ENCODE assay signal across 23 mouse cellular contexts in genomic region chr3:128206948-128207347, GRCm38 (mm10).
DNase-seq lines count a peak whose midpoint lies in the region; ATAC-seq and TF ChIP-seq lines count a peak whose summit lies in the region.
"Had no signal": no experiment of that assay in that cellular context is flagged by ENCODE, and none has a peak within 500 bp of the region (broad histone marks: within the 10 kb centered on the region; RNA-seq: fewer than 3 reads in every experiment).

No protein-coding gene starts in this region.

- H3K36me3 ChIP-seq in kidney, adult 2 months (ENCODE audit: control insufficient read depth, insufficient read depth, low read length): no peaks in the 10 kb centered on the region
- H3K36me3 ChIP-seq in midbrain, postnatal 0 days (ENCODE audit: insufficient read depth, low read length): no peaks in the 10 kb centered on the region
- H3K36me3 ChIP-seq in midbrain, embryonic 10.5 days: no peaks in the 10 kb centered on the region
- H3K36me3 ChIP-seq: embryonic facial prominence, embryonic 12.5 days had no signal

- H3K4me1 ChIP-seq in kidney, adult 2 months (ENCODE audit: control insufficient read depth, insufficient read depth, low read length): peaks cover 5% of the 10 kb centered on the region; the same call in 1 of the 2 replicates
- H3K4me1 ChIP-seq in midbrain, postnatal 0 days (ENCODE audit: insufficient read depth, low read length): no peaks in the 10 kb centered on the region
- peaks cover 8% of the 10 kb centered on the region for H3K4me1 ChIP-seq in midbrain, embryonic 10.5 days
- H3K4me1 ChIP-seq: embryonic facial prominence, embryonic 12.5 days had no signal

- WGBS in kidney, adult 2 months: 58% methylated on average over 3 of the region's 3 CpGs
- 48% methylated on average over 3 of the region's 3 CpGs for WGBS in midbrain, postnatal 0 days
- 49% methylated on average over 3 of the region's 3 CpGs for whole genome bisulfite sequencing in midbrain, embryonic 10.5 days

- ATAC-seq in midbrain, postnatal 0 days (ENCODE audit: low FRiP score): no peak
- ATAC-seq: forebrain, embryonic 13.5 days; hindbrain, embryonic 16.5 days had no signal

- no peaks in the 10 kb centered on the region for H3K27me3 ChIP-seq in kidney, adult 2 months (replicated peaks; ENCODE audit: control insufficient read depth, insufficient read depth, low read length)
- no peaks in the 10 kb centered on the region for H3K27me3 ChIP-seq in midbrain, postnatal 0 days (ENCODE audit: insufficient read depth, low read length)
- no peaks in the 10 kb centered on the region for H3K27me3 ChIP-seq in midbrain, embryonic 10.5 days (ENCODE audit: low read depth, poor library complexity, severe bottlenecking)
- H3K27me3 ChIP-seq: embryonic facial prominence, embryonic 12.5 days; forebrain, embryonic 13.5 days had no signal

- TF ChIP-seq CTCF in kidney, adult 2 months (conservative IDR thresholded peaks at IDR 0.05; ENCODE audit: insufficient read depth, insufficient read length, low read depth, low read length): no peak; the same call in 1 of the 2 replicates
- peak; percentile 38 for TF ChIP-seq CTCF in layer of hippocampus, adult 2 months (conservative IDR thresholded peaks at IDR 0.05)
- TF ChIP-seq CTCF in midbrain, postnatal 0 days (IDR thresholded peaks at IDR 0.05): peak; percentile 44

- no peak overlapping the region for H3K9ac ChIP-seq in midbrain, postnatal 0 days (replicated peaks; ENCODE audit: low read length, poor library complexity, severe bottlenecking)
- H3K9ac ChIP-seq: embryonic facial prominence, embryonic 12.5 days; forebrain, embryonic 13.5 days had no signal

- no peak overlapping the region for H3K27ac ChIP-seq in kidney, adult 2 months (ENCODE audit: insufficient read depth, low read depth, low read length)
- no peak overlapping the region for H3K27ac ChIP-seq in layer of hippocampus, adult 2 months
- no peak overlapping the region for H3K27ac ChIP-seq in midbrain, postnatal 0 days (ENCODE audit: low read depth, low read length)
- H3K27ac ChIP-seq in midbrain, embryonic 10.5 days (replicated peaks): no peak overlapping the region; the same call in 1 of the 2 replicates
- H3K27ac ChIP-seq: embryonic facial prominence, embryonic 12.5 days; forebrain, embryonic 13.5 days; heart, adult 2 months had no signal

- H3K4me2 ChIP-seq in midbrain, postnatal 0 days (ENCODE audit: low read depth, low read length, poor library complexity, severe bottlenecking): no peak overlapping the region
- H3K4me2 ChIP-seq: embryonic facial prominence, embryonic 12.5 days; forebrain, embryonic 13.5 days had no signal

- peak; percentile 48 for DNase-seq in kidney, adult 2 months
- DNase-seq in kidney, adult 18-20 months: no peak
- no peak for DNase-seq in layer of hippocampus, adult 2 months (ENCODE audit: low spot score in 2 of 2)
- DNase-seq in layer of hippocampus, postnatal 14 days (ENCODE audit: low spot score in 2 of 2): no peak
- no peak for DNase-seq in midbrain, postnatal 0 days (ENCODE audit: low spot score)
- no peak for DNase-seq in midbrain, embryonic 10.5 days (ENCODE audit: low spot score)
- DNase-seq in adrenal gland, adult 18-20 months (ENCODE audit: low spot score in 2 of 2): no peak
- DNase-seq: adrenal gland, adult 8-10 months; cerebellum, adult 11 months; gastrocnemius, postnatal 14 days; heart, adult 2 months; heart, postnatal 4 days; layer of hippocampus, postnatal 36 days; lung, adult 2 months; lung, postnatal 4 days; right cerebral cortex, postnatal 14 days; thymus, adult 18-20 months; thymus, postnatal 4 days had no signal

- H3K4me3 ChIP-seq in kidney, adult 2 months (ENCODE audit: insufficient read depth, low read depth, low read length): no peak overlapping the region
- H3K4me3 ChIP-seq in layer of hippocampus, adult 2 months: no peak overlapping the region
- H3K4me3 ChIP-seq in midbrain, postnatal 0 days (ENCODE audit: low read depth, low read length): no peak overlapping the region
- H3K4me3 ChIP-seq in midbrain, embryonic 10.5 days: no peak overlapping the region
- H3K4me3 ChIP-seq: embryonic facial prominence, embryonic 12.5 days; erythroblast, embryonic 14.5 days; forebrain, embryonic 13.5 days; heart, adult 2 months; myocyte had no signal

- no peak for TF ChIP-seq POLR2A in kidney, adult 2 months (IDR thresholded peaks at IDR 0.05; ENCODE audit: low read depth, low read length)

- H3K9me3 ChIP-seq in midbrain, postnatal 0 days (ENCODE audit: low read length): no peaks in the 10 kb centered on the region
- no peaks in the 10 kb centered on the region for H3K9me3 ChIP-seq in midbrain, embryonic 10.5 days (replicated peaks)
- H3K9me3 ChIP-seq: embryonic facial prominence, embryonic 12.5 days; forebrain, embryonic 13.5 days had no signal
